Mouse (Mus musculus): ENCODE measurements around the gene Apoc1.

- TF ChIP-seq CTCF (IDR thresholded peaks at IDR 0.05; ENCODE audit: low read depth, low read length) (peak; percentile 73), POLR2A (IDR thresholded peaks at IDR 0.05; ENCODE audit: extremely low read depth, insufficient read depth, low read length) (no peak)
Observed at GRCm38 (mm10) chr7:19668947-19669721, 23.3 kb downstream of the Apoc1 start.
